Mouse (Mus musculus): ENCODE results near the gene Psme2.

Gene Psme2

DNA sequence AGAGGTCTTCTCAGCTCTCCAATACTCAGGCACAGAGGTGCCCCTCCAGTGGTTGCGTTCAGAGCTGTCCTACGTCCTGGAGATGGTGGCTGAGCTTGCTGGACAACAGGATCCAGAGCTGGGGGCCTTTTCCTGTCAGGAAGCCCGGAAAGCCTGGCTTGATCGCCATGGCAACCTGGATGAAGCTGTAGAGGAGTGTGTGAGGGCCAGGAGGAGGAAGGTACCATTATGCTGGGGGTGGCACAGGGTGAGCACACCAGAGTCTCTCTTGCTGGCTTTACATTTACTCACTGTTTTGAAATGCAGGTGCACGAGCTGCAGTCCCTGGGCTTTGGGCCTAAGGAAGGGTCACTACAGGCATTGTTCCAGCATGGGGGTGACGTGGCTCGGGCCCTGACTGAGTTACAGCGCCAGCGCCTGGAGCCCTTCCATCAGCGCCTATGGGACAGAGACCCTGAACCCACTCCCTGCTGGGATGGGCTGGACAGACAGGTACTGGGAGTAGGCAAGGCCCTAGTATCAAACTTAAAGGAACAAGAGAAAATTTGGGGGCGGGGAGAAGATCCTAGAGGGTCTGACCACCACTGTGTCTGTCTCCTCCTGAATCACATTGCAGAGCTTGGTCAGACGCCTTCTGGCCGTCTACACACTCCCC, 5.2 kb upstream of the Psme2 start:
- in situ Hi-C loops (cut with MboI; ENCODE audit: unreplicated experiment in 2 of 2): no loop called here

GRCm38 (mm10) chr14:55592226-55592625, 1.3 kb upstream of the Psme2 start:
- in situ Hi-C loops (cut with MboI; ENCODE audit: unreplicated experiment in 2 of 2): no loop called here

GRCm38 (mm10) chr14:55591331-55591891, 498 bp upstream of the Psme2 start, which contains the start of gene Rnf31:
Gene Rnf31 (plus strand): TSS chr14:55591708.
- in situ Hi-C loops (cut with MboI; ENCODE audit: unreplicated experiment in 2 of 2): no loop called here

DNA sequence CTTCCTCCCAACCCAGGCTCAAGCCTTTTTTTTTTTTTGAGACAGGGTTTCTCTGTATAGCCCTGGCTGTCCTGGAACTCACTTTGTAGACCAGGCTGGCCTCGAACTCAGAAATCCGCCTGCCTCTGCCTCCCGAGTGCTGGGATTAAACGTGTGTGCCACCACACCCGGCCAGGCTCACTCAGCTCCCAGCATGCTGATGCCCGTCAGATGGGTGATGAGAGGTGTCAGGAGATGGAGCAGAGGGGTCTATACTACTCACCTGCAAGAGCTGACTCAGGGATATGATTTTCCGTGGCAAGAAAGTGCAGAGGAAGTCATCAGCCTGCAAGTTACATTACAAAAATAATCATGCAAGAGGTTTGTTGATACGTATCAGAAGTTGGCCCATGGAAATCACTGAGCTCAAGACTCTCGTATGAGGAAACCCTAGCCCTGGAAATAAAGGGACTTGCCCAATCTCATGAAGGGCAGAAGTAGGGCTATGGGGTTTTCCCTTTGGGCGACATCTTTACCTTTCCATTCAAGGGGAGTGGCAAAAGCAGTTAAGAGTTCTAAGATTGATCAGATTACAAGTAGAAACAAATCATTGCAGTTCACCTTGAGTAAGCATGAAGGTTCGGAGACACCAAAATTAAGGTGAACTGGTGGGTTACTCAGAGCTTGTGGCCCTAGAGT, 1.0 kb downstream of the Psme2 start:
- in situ Hi-C loops (cut with MboI; ENCODE audit: unreplicated experiment in 2 of 2): loop anchor here in 1 of 2 experiments (10.0 kb wide), 1 partner anchor 95 kb away; the partner anchor contains the start of gene Carmil3

- in situ Hi-C loops (cut with MboI; ENCODE audit: unreplicated experiment in 2 of 2): loop anchor here in 1 of 2 experiments (10.0 kb wide), 1 partner anchor 94 kb away; the partner anchor contains the start of gene Carmil3
Observed at GRCm38 (mm10) chr14:55589271-55589670, 1.6 kb downstream of the Psme2 start.

GRCm38 (mm10) chr14:55586149-55586548, 4.8 kb downstream of the Psme2 start:
- in situ Hi-C loops (cut with MboI; ENCODE audit: unreplicated experiment in 2 of 2): loop anchor here in 1 of 2 experiments (10.0 kb wide), 1 partner anchor 91 kb away; the partner anchor contains the start of gene Carmil3

DNA sequence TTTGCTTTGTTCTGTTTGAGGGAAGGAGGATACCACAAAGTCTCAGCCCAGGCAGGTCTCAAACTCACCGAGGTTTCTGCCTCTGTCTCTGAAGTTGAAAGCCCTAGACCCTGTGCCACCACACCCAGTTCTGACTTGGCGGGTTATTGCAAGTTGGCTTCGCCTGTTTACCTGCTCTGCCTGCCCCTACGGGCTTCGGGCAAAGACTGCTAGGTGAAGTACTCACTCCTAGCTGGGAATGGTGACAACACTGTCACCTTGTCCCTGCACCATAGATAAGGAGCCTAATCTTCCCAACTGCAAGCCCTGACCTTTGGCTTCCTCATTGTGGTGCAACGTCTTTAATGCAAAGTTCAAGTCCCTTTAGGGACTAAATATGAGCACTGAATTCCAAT, 5.3 kb downstream of the Psme2 start:
- in situ Hi-C loops (cut with MboI; ENCODE audit: unreplicated experiment in 2 of 2): loop anchor here in 1 of 2 experiments (10.0 kb wide), 1 partner anchor 91 kb away; the partner anchor contains the start of gene Carmil3

DNA sequence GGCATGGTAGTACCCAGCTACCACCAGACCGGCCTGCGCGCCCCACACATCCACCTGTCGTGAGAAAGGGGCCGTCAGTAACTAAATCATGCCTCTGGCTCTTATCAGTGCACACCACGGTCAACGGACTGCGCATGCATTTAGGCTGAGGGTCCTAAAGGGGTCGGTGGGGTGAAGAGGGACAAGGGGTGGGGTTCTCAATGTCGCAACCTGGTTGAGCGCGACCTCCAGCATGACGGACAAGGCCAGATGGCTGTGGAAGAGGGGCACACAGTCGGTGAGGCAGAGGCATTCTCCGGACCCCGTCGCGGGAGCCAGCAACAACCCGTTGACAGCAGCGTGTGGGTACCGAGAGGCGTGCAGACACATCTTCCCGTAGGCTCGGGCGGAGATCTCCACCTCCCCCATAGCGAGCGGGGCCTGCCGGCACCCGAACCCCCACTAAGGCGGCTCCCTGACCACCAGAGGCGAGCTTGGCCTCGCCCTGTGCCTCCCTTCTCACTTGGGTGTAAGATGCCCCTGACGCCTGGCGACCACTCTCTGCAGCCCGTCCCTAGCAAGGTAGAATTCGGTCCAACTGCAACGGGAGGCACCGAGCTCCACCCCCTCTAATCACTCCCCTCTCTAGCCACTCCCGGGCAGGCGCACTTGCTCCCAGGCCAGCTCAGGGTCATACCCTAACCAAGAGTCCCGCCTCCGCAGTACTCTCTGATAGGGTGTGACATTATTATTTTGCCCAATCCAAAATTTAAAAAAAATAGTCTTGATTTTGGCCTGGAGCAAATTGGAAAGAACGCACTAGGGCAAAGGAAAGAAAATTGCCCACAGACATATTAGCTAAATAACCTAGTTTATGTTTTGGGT, 6.0 kb downstream of the Psme2 start, which contains the start of gene Emc9:
Emc9 (minus strand) TSS at position 601 of the 864 bp plus-strand sequence.
- in situ Hi-C loops (cut with MboI; ENCODE audit: unreplicated experiment in 2 of 2): loop anchor here (5.0 to 10.0 kb wide), 2 partner anchors 88 to 90 kb away; partner anchors contain the start of gene Carmil3 (in 1 of the 2)

DNA sequence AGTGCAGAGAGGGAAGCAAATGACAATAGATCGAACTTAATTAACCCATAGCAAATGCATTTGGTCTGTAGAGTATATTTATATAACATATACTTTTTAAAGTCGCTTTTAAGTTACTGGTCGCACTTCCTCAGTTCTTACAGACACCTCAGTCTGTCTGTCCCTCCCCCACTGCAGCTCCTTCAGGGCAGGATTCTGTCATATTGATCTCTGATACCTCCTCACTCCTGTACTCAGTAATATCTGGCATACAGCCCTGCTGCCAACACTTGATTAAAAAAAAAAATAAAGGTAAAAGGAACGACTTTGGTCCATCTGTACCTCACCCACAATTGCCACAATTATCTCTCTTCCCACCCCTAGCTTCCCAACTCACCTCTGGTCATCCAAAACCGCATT, 6.6 kb downstream of the Psme2 start:
- in situ Hi-C loops (cut with MboI; ENCODE audit: unreplicated experiment in 2 of 2): loop anchor here (5.0 to 10.0 kb wide), 2 partner anchors 87 to 90 kb away; partner anchors contain the start of gene Carmil3 (in 1 of the 2)

DNA sequence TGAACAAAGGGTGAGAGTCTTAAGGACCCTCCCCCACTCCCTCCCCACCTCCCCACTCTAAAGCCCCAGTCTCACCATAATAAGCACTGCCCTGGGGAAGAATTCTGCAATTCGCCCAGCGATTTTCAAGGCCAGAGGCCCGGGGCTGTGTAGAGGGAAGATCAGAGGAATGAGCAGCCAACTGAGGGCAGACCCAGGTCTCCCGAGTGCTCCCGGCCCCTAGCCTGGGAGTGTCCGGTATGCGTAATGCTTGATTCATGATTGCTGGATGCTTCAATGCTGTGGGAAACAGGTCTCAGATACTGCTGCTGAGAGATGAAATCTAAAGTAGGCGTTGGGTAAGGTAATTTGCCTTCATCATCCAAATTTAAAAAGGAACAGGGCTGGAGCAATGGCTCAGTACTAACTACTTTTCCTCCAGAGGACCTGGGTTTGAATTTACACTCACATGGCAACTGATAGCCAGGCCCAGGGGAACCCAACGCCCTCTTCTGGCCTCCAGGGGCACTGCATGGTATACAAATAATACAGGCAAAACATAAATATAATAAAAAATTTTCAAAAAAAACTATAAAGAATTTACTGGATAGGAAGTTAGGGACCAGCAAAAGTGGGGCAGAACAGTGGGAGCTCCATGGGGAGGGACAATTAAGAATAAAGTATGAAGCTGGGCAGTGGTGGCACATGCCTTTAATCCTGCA, 8.8 kb downstream of the Psme2 start:
- in situ Hi-C loops (cut with MboI; ENCODE audit: unreplicated experiment in 2 of 2): loop anchor here (5.0 to 10.0 kb wide), 2 partner anchors 85 to 87 kb away; partner anchors contain the start of gene Carmil3 (in 1 of the 2)

- in situ Hi-C loops (cut with MboI; ENCODE audit: unreplicated experiment in 2 of 2): loop anchor here (5.0 to 10.0 kb wide), 2 partner anchors 83 to 86 kb away; partner anchors contain the start of gene Carmil3 (in 1 of the 2)
Observed at GRCm38 (mm10) chr14:55580731-55581130, 10.2 kb downstream of the Psme2 start.

DNA sequence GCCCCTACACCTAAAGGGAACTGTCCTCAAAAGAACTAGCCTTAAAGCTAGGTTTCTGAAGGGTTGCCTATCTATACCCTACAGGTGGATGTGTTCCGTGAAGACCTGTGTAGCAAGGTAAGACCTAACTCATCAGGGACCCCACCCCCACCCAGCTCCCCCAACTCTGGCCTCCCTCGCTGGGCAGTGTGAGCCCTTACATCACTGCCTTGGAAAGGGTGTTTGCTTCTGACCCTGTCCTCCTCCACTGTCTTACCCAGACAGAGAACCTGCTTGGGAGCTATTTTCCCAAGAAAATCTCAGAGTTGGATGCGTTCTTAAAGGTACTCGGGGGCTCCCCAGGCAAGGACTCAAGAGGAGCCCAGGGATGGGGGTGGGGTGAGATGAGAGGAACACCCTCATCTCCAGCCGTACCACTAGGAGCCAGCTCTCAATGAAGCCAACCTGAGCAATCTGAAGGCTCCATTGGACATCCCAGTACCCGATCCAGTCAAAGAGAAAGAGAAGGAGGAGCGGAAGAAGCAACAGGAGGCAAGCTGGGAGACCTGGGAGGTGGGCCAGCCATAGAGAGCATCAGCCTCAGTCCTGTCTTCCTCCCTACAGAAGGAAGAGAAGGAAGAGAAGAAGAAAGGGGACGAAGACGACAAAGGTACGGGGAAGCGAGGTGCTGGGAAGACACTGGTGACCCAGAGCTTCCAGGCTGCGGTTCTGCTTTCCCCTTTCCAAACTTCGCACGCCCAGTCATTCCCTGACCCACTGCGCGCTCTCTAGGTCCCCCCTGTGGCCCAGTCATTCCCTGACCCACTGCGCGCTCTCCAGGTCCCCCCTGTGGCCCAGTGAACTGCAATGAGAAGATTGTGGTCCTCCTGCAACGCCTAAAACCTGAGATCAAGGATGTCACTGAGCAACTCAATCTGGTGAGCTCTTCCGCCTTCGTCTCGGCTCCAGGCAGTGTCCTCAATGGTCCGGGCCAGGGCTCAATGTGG, 11.1 kb downstream of the Psme2 start:
- in situ Hi-C loops (cut with MboI; ENCODE audit: unreplicated experiment in 2 of 2): loop anchor here (5.0 to 10.0 kb wide), 2 partner anchors 83 to 85 kb away; partner anchors contain the start of gene Carmil3 (in 1 of the 2)

- in situ Hi-C loops (cut with MboI; ENCODE audit: unreplicated experiment in 2 of 2): no loop called here
Observed at GRCm38 (mm10) chr14:55578668-55579269, 12.1 kb downstream of the Psme2 start.

GRCm38 (mm10) chr14:55577871-55578667, 12.8 kb downstream of the Psme2 start, which contains the start of gene Psme1:
Gene Psme1 (plus strand): TSS chr14:55578123.
- in situ Hi-C loops (cut with MboI; ENCODE audit: unreplicated experiment in 2 of 2): no loop called here

DNA sequence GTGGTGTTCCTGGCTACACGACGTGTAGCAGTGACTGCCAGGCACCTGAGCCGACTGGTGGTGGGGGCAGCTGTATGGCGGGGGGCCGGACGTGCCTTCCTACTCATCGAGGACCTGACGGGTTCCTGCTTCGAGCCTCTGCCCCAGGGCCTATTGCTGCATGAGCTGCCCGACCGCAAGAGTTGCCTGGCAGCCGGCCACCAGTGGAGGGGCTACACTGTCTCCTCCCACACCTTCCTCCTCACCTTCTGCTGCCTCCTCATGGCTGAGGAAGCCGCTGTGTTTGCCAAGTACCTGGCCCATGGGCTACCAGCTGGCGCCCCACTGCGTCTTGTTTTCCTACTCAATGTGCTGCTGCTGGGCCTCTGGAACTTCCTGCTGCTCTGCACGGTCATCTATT, 14.5 kb downstream of the Psme2 start:
- in situ Hi-C loops (cut with MboI; ENCODE audit: unreplicated experiment in 2 of 2): no loop called here

DNA sequence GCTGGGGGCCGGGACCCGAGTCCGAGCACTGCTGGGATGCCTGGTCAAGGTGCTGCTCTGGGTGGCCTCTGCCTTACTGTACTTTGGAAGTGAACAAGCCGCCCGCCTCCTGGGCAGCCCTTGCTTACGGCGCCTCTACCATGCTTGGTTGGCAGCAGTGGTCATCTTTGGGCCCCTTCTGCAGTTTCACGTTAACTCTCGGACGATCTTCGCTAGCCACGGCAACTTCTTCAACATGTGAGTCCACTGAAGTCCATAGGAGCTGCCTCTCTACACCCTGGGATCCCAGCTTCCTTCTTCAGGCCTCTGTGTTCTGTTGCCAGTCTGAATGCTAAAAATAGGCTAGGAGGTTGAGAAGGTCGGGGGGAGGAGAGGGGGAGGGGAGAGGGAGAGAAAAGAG, 15.2 kb downstream of the Psme2 start:
- in situ Hi-C loops (cut with MboI; ENCODE audit: unreplicated experiment in 2 of 2): no loop called here

GRCm38 (mm10) chr14:55575302-55575701, 15.6 kb downstream of the Psme2 start, which contains the start of gene Fitm1:
Gene Fitm1 (plus strand): TSS chr14:55575617.
- in situ Hi-C loops (cut with MboI; ENCODE audit: unreplicated experiment in 2 of 2): no loop called here
